Mouse (Mus musculus) cortical plate, adult 2 months (tissue): ENCODE data around the gene 4930568D16Rik. TPM values are rescaled to one million over a fixed set of nuclear protein-coding genes. Genes with fewer than 3 reads are reported as not detected.

Source experiments
- H3K27ac ChIP-seq: fragments of 200-500 bp; 2 replicates; pipeline ENCODE4 v1.5.1; 2012; ENCODE audit warnings: low read length, control low read depth, inconsistent platforms; ENCODE audit not compliant: insufficient read depth
- H3K4me1 ChIP-seq: fragments of 200-500 bp; 2 replicates; pipeline ENCODE4 v1.6.1; 2011; ENCODE audit warnings: low read length; ENCODE audit not compliant: control insufficient read depth, insufficient read depth
- H3K4me3 ChIP-seq: fragments of 200-500 bp; 2 replicates; pipeline ENCODE4 v1.5.1; 2011; ENCODE audit warnings: mild to moderate bottlenecking, low read length, control low read depth; ENCODE audit not compliant: insufficient read depth
- CTCF ChIP-seq: fragments of 200-500 bp; IDR thresholded peaks from 2 replicates; pipeline ENCODE4 v1.5.1; 2011; ENCODE audit warnings: mild to moderate bottlenecking, control low read depth, low read length; ENCODE audit not compliant: insufficient read depth; ENCODE audit errors: extremely low read depth
- POLR2A ChIP-seq: fragments of 200-500 bp; IDR thresholded peaks from 2 replicates; pipeline ENCODE4 v1.6.1; 2011; ENCODE audit warnings: mild to moderate bottlenecking, low read length, control low read depth; ENCODE audit not compliant: insufficient read depth; ENCODE audit errors: extremely low read depth
- polyA plus RNA-seq: library from polyadenylated mRNA; depleted of rRNA; stranded (reverse); fragments of >200 nt; gene quantifications from 2 replicates; pipeline ENCODE4 v1.2.3, GENCODE M21; 2012

The 4930568D16Rik gene
- polyA plus RNA-seq, 1 experiment: not detected

GRCm38 (mm10) chr2:35406611-35407010 is 39.1 kb upstream of the 4930568D16Rik start:
- no peak overlapping the region for H3K4me3 ChIP-seq
- H3K27ac ChIP-seq: no peak overlapping the region
- TF ChIP-seq POLR2A (no peak), CTCF (no peak)
- H3K4me1 ChIP-seq: no peaks in the 10 kb centered on the region

- no peak for TF ChIP-seq CTCF
- TF ChIP-seq POLR2A: no peak
- Histone ChIP-seq H3K27ac (no peak overlapping the region), H3K4me1 (no peaks in the 10 kb centered on the region), H3K4me3 (no peak overlapping the region)
Measured at GRCm38 (mm10) chr2:35402391-35402790, 34.9 kb upstream of the 4930568D16Rik start.

GRCm38 (mm10) chr2:35400739-35401138 is 33.2 kb upstream of the 4930568D16Rik start:
- TF ChIP-seq CTCF: no peak
- TF ChIP-seq POLR2A: no peak
- no peak overlapping the region for H3K27ac ChIP-seq
- peaks cover 3% of the 10 kb centered on the region for H3K4me1 ChIP-seq
- H3K4me3 ChIP-seq: no peak overlapping the region

- H3K27ac ChIP-seq: no peak overlapping the region
- no peak overlapping the region for H3K4me3 ChIP-seq
- no peak for TF ChIP-seq CTCF
- peaks cover 3% of the 10 kb centered on the region for H3K4me1 ChIP-seq
Measured at GRCm38 (mm10) chr2:35398184-35398828, 30.8 kb upstream of the 4930568D16Rik start.

GRCm38 (mm10) chr2:35397590-35398173 is 30.2 kb upstream of the 4930568D16Rik start:
- Histone ChIP-seq H3K4me1 (peaks cover 3% of the 10 kb centered on the region), H3K27ac (no peak overlapping the region), H3K4me3 (no peak overlapping the region)
- TF ChIP-seq CTCF (peak; percentile 84), POLR2A (no peak)

- no peak within 1 kb of the TSS for H3K4me3 ChIP-seq
- peaks cover 3% of the 10 kb centered on the region for H3K4me1 ChIP-seq
- TF ChIP-seq CTCF (no peak), POLR2A (no peak)
- H3K27ac ChIP-seq: no peak within 1 kb of the TSS
Measured at GRCm38 (mm10) chr2:35397096-35397495, 29.6 kb upstream of the 4930568D16Rik start, which contains the start of gene 4930402F06Rik. Gene 4930402F06Rik (minus strand): TSS chr2:35397175.

- no peak overlapping the region for H3K4me3 ChIP-seq
- H3K4me1 ChIP-seq: no peaks in the 10 kb centered on the region
- H3K27ac ChIP-seq: no peak overlapping the region
- no peak for TF ChIP-seq CTCF
- no peak for TF ChIP-seq POLR2A
Measured at GRCm38 (mm10) chr2:35385441-35385871, 17.9 kb upstream of the 4930568D16Rik start.

GRCm38 (mm10) chr2:35379306-35379705 is 11.8 kb upstream of the 4930568D16Rik start:
- H3K27ac ChIP-seq: no peak overlapping the region
- no peaks in the 10 kb centered on the region for H3K4me1 ChIP-seq
- no peak overlapping the region for H3K4me3 ChIP-seq
- TF ChIP-seq POLR2A: no peak
- no peak for TF ChIP-seq CTCF

GRCm38 (mm10) chr2:35377600-35377999 is 10.1 kb upstream of the 4930568D16Rik start:
- no peak overlapping the region for H3K27ac ChIP-seq
- no peak for TF ChIP-seq POLR2A
- no peak for TF ChIP-seq CTCF
- H3K4me1 ChIP-seq: no peaks in the 10 kb centered on the region
- no peak overlapping the region for H3K4me3 ChIP-seq

GRCm38 (mm10) chr2:35373003-35373402 is 5.5 kb upstream of the 4930568D16Rik start:
- no peaks in the 10 kb centered on the region for H3K4me1 ChIP-seq
- no peak overlapping the region for H3K27ac ChIP-seq
- no peak for TF ChIP-seq POLR2A
- TF ChIP-seq CTCF: peak; percentile 49
- H3K4me3 ChIP-seq: no peak overlapping the region

- Histone ChIP-seq H3K27ac (no peak overlapping the region), H3K4me3 (no peak overlapping the region), H3K4me1 (no peaks in the 10 kb centered on the region)
- TF ChIP-seq POLR2A: no peak
- TF ChIP-seq CTCF: no peak
Measured at GRCm38 (mm10) chr2:35370686-35371085, 3.2 kb upstream of the 4930568D16Rik start.
